Mouse (Mus musculus): Measurements from ENCODE around the gene Parp16.

The Parp16 gene

DNA sequence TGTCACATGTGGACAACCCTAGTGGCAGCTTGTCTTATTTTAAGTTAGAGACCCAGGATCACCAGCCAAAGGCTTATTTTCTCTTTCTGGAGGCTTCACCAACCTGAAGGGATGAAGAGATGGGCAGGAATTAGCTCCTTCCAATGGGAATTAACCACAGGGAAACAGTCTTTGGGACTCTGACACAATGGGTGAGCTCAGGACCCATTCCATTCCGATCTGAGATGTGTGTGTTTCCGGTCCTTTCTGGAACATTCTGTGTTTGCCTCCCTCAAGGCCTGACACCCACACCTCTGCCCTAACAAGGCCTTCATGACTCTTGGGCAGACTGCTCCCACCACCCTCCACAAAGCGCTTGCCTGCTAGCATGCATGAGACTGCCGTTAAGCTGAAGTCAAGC, at the start of gene Parp16:
Gene Parp16 (plus strand): TSS at position 301 of the 400 bp plus-strand sequence.
- DNase-seq (ENCODE audit: low read depth, low spot score), result no peak

DNA sequence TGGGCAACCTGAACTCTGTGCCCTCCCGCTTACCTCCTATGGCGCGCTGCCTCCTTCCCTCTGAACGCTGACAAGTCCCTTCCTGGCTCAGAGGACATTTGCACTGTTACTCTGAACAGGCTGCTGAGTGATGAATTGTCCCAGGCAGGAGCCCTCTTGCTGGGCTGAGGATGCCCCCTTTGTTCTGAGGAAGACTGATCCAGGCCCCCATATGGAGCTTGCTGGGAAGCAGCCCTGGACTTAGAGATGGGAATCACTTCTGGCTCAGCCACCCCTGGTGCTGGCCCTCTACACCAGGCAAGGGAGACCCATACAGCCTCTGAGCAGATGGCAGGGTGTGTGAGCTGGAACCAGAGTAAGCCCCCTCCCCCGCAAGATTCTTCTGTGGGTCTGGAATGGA, 49.2 kb upstream of the Parp16 start:
- DNase-seq (ENCODE audit: low read depth, low spot score), result no peak

DNA sequence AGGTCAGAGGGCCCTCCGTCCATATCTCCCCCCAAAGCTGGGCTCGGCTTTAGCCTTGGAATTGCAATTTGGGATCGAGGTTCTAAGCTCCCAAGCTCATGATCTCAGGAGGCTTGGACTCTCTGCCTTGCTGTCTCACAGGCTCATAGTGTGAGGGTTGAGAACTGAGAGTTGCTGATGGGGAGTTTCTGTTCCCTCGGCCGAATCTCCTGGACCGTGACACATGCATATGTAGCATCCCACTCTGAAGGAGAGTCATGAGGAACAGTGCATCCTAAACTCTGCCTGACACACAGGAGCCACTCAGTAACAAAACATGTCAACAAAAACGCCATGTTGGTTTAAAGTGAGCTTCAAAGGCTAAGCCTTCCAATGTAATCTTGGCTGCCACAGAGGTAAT, 46.6 kb upstream of the Parp16 start:
- no peak for DNase-seq (ENCODE audit: low read depth, low spot score)

DNA sequence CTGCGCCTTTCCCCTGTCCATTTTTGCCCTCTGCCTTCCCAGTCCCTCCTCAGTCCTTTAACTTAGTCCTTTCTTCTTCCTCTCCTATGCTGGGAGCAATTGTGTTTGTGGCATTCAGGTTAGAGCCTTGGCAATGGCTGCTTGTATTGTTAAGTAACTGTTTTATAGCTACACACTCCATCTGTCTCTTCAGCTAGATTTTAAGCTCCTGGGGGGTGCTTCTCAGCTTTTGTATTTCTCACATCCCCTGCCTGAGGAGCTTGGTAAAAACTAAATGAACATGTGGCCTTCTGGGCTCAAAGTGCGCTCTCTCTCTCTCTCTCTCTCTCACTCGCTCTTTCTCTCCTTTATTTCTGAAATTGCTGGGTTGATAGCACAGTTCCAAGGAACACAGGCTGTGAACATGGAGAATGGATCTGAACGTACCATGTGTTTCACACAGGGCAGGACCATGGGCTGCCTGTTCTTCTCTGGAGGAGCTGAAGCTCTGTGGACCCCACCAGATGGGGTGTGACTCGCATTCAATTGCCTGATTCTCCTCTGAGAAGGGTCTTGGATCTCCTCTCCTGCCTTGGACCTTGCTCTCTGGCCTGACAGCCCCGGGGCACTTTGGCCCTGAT, 42.3 kb upstream of the Parp16 start:
- no peak for DNase-seq (ENCODE audit: low read depth, low spot score)

DNA sequence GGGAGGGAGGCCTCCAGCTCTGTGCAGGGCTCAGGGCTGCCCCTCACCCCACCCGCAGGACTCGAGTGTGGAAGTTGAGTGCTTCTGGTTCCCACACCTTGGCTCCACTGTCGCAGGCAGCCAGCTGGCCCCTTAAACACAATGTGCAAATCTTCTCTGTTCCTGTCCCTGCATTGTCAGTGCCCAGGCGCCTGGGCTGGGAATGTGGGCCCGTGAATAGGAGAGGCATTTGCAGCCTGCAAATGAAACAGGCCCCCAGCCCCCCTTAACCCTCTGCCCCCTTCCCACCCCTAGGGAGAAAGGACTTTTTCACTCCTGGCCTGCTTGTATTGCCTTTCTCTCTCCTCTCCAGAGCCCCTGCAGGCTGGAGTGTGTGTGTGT, 41.8 kb upstream of the Parp16 start:
- no peak for DNase-seq (ENCODE audit: low read depth, low spot score)

DNA sequence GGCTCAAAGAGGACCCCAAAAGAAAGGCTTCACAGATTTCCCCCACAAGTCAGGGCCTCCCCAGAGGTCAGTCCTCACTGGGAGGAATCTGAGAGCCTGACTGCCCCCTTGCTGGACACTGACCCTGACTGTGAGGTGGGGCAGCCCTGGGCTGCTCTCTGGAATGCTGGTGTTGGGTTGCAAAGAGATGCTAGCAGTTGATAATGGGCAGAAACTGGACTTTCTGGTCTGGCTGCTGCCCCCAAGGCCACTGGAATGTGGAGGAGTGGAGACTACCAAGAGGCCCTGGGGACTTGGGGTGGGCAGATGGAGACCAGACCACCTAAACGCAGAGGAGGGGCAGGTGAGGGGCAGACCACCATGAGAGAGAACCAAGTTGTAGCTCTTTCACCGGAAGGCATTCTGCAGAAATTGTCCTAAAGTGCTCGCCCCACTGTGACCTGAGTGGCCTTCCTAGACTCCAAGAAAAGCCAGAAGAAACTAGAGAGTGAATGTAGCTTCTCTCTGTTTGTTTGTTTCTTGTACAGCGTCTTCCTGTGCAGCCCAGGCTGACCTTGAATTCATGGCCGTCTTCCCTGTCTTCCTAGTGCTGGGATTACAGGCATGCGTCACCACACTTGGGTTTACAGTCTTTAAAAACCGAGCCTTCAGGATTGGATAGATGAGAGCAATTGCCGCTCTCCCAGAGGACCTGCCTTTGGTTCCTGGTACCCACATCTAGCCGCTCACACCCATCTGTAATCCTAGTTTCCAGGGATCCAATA, 40.3 kb upstream of the Parp16 start:
- no peak for DNase-seq (ENCODE audit: low read depth, low spot score)

DNA sequence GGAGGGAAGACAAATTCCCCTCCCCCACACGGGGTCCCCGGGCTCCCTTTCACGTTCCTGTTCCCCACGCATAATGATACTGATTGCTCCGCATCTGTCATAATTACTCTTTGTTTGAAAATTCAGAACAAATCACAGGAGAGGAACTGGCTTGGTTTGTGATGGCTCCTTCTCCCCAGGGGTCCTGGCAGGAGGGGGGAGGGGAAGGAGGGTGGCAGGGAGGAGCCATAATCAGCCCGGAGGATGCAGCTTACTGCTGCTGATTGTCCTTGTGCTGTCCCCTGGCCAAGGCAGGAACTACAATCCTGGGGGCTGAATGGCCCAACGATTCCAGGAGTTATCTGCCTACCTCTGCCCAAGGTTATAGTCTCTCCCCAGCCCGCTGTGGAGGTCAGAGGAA, 38.5 kb upstream of the Parp16 start:
- DNase-seq (ENCODE audit: low read depth, low spot score), result no peak

DNA sequence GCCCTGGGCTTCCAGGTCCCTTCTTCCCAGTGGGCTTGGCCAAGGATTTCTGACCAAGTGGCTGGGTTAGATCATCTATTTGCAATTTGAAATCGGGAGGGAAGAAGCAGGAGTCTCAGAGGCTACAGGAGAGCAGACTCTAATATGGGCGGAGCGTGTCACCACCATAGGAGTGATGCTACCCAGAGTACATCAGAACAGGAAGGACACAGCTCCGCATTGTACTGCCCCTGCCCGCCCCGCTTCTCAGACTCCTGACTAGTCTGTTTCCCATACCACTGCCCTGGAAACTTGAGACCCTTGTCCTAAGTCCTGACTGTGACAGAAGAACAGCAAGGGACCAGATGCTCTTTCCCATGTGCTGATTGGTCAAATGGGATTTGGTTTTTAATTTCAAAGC, 37.5 kb upstream of the Parp16 start:
- no peak for DNase-seq (ENCODE audit: low read depth, low spot score)

DNA sequence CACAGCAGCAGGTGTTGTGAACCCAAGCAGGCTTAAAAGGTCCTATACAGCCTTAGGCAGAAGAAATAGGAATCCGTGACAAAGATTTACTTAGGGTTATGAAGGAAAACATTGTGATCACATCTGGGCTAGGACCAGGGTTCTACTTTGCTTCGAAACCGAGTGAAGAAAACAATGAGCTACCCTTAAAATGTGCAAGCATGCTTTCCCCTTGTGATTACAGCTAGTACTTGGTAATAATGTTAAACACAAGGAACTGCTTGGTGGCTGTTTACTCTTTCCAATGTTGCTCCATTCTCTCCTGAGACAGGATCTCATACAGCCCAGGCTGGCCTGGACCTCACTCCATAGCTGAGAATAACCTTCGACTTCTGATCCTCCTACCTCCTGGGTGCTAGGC, 34.0 kb upstream of the Parp16 start:
- DNase-seq (ENCODE audit: low read depth, low spot score), result no peak

DNA sequence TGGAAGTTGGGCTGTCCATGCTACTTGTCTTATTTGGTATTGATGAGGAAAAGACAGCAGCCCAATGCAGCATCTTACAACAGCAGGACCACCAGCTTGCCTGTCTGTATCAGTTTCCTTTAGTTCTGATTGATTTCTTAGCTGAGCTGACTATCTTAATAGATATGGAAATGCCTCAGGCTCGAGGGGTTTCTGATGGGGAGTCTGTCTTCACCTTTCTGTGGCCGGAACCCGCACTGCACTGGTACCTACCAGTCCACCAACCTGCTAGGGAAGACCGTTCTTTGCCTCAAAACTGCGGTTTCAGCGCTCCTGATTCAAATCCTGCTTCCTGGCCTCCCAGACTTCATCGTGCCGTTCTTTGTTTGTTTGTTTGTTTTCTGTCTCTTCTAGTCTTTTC, 33.3 kb upstream of the Parp16 start:
- DNase-seq (ENCODE audit: low read depth, low spot score), result no peak

DNA sequence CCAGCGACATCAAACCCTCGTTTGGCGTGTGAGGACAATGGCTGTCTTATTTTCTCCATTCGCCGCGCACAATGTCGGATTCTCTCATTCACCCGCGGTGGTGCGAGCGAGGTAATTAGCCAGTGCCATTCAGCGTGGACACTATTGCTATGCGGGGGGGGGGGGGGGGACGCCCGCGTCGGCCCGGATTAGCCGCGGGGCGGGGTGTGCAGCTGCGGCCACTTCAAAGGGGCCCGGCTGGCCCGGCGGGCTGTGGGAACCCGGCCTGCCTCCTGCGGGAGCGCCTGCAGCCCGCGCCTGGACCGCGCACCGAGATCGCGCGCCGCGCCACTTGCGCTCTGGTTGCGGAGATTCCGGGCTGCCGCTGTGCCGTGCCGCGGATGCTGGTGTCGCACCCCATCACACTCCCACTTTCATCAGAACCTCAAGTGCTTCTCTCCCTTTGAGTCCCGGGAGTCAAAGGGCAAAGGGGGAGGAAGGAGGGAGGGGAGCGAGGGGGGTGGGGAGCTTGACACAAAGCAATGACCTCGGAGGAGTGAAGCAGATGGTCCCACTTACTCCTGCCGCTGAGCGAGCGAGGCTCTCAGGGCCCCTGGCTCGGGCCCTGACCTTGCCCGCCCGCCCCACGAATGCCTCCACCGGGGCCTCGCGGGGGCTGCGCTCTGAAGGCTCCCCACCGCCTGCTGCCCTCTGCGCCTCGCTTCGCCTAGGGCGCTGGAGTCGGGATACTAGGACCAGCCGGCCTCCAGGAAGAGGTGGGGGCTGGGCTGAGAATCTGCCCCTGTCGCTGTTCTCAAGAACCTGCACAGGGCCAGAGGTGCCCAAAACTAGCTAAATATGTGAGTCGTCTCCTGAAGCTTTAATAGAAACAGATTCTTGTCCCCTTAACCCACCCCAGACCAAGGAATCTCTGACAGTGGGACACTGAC, 32.2 kb upstream of the Parp16 start:
- no peak for DNase-seq (ENCODE audit: low read depth, low spot score)

DNA sequence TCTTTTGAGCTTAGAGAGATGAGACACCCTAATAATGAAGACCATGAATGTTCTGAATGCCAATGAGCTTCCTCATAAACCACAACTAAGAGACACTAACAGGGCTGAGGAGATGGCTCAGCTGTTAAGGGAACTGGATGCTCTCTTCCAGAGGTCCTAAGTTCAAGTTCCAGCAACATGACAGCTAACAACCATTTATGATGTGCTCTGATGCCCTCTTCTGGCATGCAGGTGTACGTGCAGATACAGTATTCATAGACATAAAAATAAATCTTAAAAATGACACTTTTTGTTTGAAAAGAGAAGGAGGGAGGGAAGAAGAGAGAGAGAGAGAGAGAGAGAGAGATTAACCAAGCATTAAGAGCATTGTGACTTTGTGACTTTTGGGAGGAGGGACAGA, 30.3 kb upstream of the Parp16 start:
- no peak for DNase-seq (ENCODE audit: low read depth, low spot score)

DNA sequence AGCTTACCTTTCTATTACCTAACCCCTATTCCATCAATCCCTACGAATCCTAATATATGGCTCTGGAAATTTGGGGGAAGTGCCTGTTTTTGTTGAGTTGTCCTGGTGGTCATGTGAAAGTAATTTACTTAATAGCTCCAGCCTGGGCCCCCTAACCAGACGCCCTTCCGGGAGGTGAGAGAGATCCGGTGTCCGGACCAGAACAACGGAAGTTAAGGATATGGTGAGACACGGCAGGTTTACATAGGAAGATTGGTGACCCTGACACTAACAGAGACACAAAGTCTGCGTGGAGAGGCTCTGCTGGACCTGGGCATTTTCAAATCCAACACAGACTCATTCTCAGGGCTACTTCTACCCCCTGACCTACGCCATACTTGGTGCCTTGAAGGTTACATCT, 28.8 kb upstream of the Parp16 start:
- DNase-seq (ENCODE audit: low read depth, low spot score), result no peak

DNA sequence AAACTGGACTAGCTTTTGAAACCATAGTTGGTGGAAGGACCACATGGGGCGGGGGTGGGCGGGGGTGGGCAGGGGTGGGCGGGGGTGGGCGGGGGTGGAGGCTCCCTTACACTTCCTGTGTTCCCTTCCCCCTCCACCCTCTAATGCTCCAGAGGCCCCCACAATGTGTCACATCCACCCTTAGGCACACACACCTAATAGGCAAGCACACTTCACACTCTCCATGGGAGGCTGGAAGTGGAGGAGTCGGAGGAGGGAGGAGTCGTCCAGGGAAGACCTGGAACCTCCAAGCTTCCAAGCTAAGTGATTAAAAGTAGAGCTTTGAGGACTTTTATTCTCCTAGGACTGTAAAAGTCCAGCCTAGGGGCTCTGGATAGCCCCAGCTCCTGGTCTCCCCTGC, 26.6 kb upstream of the Parp16 start:
- DNase-seq (ENCODE audit: low read depth, low spot score), result no peak

DNA sequence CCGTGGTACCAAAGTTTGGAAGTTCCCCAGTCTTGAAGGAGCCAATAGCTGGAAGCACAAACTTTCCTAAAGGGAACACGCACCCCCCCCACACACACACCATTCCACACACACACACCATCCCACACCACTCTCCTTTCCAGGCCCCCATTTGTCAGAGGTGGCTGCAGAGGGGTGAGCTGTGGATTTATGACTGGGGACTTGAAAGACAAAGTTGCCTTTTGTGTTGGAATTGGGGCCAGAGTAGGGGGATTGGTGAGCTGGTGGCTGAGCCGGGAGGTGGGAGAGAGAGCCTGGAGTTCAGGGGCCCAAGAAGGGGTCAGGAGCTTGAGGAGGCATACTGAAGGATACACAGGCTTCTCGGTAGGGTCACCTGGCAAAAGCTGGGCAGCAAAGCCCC, 26.2 kb upstream of the Parp16 start:
- DNase-seq (ENCODE audit: low read depth, low spot score), result no peak

DNA sequence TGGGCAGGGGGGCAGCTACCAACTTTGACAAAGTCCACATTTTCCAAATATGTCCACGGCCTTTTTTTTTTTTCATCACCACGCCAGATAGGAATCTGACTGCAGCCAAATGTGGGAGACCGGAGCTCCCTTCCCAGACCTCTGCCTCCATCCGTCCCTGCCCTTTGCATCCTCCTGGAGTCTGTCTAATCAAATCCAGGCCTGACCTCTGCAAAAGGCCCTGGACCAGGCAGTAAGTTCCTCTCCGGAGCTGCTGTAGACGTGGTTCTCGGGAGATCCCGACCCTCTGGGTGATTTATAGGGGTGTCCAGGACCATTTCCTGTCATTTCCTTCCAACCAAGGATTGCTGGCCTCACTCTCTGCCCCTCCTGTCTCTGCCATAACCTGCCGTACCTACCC, 22.5 kb upstream of the Parp16 start:
- DNase-seq (ENCODE audit: low read depth, low spot score), result no peak

DNA sequence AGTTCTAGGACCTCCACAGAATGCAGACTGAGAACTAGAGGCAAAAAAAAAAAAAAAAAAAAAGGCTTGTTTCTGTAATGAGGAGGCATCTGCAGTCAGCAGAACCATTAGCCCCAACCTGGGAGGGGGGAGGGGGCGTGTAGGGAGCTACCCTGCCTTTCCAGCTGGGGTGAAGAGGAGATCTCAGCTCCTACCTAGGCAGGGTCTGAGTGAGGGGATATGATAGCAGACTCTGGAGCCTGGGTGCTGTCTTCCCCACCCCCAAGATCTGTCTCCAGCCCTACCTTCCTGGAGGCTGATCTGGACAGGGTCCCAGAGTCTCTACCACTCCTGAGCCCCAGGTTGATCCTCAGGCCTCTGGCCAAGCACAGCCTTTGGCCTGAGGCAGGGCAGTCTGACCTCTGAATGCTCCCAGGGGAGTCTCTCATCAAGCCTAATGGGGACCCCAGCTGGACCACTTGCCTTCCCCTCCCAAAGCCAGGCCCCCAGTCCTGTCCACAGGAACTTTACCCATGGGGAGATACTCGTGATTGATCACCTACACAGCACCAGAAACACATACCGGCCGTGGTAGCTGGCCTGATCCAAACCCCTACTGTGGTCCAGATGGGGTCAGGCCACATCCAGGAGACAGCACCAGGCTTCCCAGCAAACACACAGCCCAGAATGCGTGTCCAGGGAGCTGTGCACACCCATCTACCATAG, 19.8 kb upstream of the Parp16 start:
- no peak for DNase-seq (ENCODE audit: low read depth, low spot score)

DNA sequence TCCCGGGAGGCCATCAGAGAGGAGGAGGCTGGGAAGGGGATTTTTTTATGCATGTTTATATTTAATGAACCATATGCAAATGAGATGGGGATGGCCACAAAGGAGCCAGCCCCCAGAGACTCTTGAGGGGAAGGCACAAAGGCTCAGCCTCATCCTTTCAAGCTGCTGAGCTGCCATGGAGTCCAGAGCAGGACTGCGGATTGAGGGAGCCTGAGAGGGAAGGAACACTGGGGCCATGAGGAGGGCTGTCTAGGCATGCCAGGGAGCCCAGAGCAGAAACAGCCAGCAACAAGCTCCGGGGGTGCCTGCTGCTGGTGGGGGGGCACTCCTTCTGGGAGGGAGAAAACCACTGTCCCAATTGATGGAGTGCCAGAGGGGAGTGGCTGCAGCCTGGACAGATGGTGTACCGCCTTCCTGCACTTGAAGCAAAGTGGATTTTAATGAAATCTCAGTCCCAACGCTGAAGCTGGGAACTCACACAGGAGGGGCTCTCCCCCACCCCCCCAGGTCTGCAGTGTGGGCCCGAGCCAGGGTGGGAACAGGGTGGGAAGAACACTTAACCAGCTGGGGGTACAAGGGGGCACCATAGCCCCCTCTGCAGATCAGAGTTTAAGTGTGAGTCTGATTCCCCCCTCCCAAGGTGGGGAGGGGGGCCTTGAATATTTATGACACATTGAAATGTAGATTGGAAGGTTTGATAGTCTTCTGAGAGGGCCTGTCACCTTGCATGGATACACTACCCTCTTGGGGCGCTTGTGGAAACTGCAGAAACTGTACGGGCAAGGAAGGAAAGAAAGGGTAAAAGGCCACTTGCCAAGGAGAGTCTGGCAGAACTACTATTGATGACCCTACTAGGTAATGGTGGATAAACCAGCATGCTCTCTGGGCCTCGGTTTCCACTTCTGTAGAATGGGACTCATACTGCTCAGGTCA, 18.9 kb upstream of the Parp16 start:
- no peak for DNase-seq (ENCODE audit: low read depth, low spot score)

DNA sequence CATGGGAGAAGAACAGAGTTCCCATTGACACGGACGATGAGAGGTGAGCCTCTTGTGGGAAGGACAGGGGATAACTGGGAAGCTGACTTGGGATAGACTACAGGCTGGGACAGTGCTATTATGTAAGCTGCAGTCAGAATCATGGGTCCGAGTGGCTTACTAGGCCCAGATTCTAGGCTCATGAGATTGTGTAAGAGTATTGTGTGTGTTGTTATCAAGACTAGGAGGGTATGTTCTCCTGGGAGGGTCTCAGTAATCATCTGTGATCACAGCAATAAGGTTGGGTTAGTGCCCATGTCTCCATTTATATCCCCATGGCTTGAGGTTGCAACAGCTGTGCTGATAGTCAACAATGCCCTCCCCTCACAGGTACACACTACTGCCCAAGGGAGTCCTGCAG, 17.7 kb upstream of the Parp16 start:
- no peak for DNase-seq (ENCODE audit: low read depth, low spot score)

DNA sequence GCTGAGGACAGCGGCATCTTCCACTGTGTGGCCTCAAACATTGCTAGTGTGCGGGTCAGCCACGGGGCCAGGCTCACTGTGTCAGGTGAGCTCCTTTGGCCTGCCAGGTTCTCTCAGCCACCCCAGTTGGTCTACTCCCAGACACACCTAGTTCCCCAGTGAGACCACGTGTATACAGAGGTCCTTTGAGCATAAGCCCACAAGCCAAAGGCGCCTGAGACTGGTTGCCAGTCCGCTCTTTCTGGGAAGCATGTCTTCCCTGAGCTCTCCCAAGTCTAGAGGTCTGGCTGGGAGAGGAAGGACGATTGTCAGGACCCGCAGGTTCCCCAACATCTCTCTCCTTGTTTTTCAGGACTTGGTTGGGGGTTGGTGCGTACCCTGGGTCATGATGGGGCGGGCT, 17.2 kb upstream of the Parp16 start:
- DNase-seq (ENCODE audit: low read depth, low spot score), result no peak

Measured in c-Kit-negative CD71-positive TER-119-positive erythroid progenitor cells, embryonic 14.5 days (primary cell).